Mouse (Mus musculus) lung, embryonic 14.5 days (tissue): Measurements from ENCODE around the gene Nedd9. TPM values are rescaled to one million over a fixed set of nuclear protein-coding genes. Genes with fewer than 3 reads are reported as not detected.

Experiments used
- ATAC-seq: fragments of 200-750 bp; cut with Nextera tagmentation; 2 replicates; pipeline ENCODE4 v1.8.0; 2017; ENCODE audit warnings: mild to moderate bottlenecking, moderate TSS enrichment, moderate library complexity; ENCODE audit not compliant: insufficient read depth
- DNase-seq: peaks from one replicate; pipeline ENCODE4 v3.0.0-alpha.2; 2015
- H3K27ac ChIP-seq: fragments of 300-500 bp; sonication (generic); 2 replicates; pipeline ENCODE4 v1.5.1; 2014; ENCODE audit warnings: low read depth, mild to moderate bottlenecking, moderate library complexity
- H3K27me3 ChIP-seq: fragments of 300-500 bp; sonication (generic); 2 replicates; pipeline ENCODE4 v1.6.1; 2014; ENCODE audit warnings: low read length, control low read depth; ENCODE audit not compliant: insufficient read depth
- H3K36me3 ChIP-seq: fragments of 300-500 bp; sonication (generic); 2 replicates; pipeline ENCODE4 v1.6.1; 2014; ENCODE audit warnings: control low read depth; ENCODE audit not compliant: insufficient read depth
- H3K4me1 ChIP-seq: fragments of 300-500 bp; sonication (generic); 2 replicates; pipeline ENCODE4 v1.6.1; 2014; ENCODE audit warnings: antibody characterized with exemption, control low read depth; ENCODE audit not compliant: insufficient read depth
- H3K4me2 ChIP-seq: fragments of 300-500 bp; sonication (generic); 2 replicates; pipeline ENCODE4 v1.6.1; 2014; ENCODE audit warnings: mild to moderate bottlenecking
- H3K4me3 ChIP-seq: fragments of 300-500 bp; sonication (generic); 2 replicates; pipeline ENCODE4 v1.5.1; 2014; ENCODE audit warnings: low read depth, low read length
- H3K9ac ChIP-seq: fragments of 300-500 bp; sonication (generic); 2 replicates; pipeline ENCODE4 v1.6.1; 2014
- H3K9me3 ChIP-seq: fragments of 300-500 bp; sonication (generic); 2 replicates; pipeline ENCODE4 v1.6.1; 2016; ENCODE audit warnings: low read depth, low read length, control low read depth
- CTCF ChIP-seq: IDR thresholded peaks from 2 replicates; pipeline ENCODE4 v1.5.1; 2016; ENCODE audit warnings: antibody characterized with exemption, low read depth
- WGBS: fragments of 180-500 bp; shearing (Covaris S2); extraction: QIAGEN DNeasy Blood & Tissue Kit; methylation state at CpG from one replicate; pipeline ENCODE4 v1.1.7; 2014; 5-methylcytosine and 5-hydroxymethylcytosine counted together
- polyA plus RNA-seq: library from polyadenylated mRNA; unstranded; fragments of >200 nt; fragmentation: Nextera tagmentation; extraction: Ambion mirVana; gene quantifications from 2 replicates; pipeline ENCODE4 v1.2.1, GENCODE M21; 2014

Nedd9 gene
- polyA plus RNA-seq, 1 experiment from 2014 or later = 89.4 TPM

GRCm38 (mm10) chr13:41517193-41517592 is 30.0 kb upstream of the Nedd9 start:
- H3K9ac ChIP-seq = no peak overlapping the region
- H3K4me2 ChIP-seq = no peak overlapping the region
- WGBS = 87% methylated on average over 4 of the region's 4 CpGs
- ATAC-seq (no peak), DNase-seq (no peak)
- no peaks in the 10 kb centered on the region for H3K4me1 ChIP-seq
- no peak for TF ChIP-seq CTCF
- no peaks in the 10 kb centered on the region for H3K9me3 ChIP-seq
- no peaks in the 10 kb centered on the region for H3K36me3 ChIP-seq
- H3K27ac ChIP-seq = no peak overlapping the region
- no peak overlapping the region for H3K4me3 ChIP-seq
- H3K27me3 ChIP-seq = no peaks in the 10 kb centered on the region

DNA sequence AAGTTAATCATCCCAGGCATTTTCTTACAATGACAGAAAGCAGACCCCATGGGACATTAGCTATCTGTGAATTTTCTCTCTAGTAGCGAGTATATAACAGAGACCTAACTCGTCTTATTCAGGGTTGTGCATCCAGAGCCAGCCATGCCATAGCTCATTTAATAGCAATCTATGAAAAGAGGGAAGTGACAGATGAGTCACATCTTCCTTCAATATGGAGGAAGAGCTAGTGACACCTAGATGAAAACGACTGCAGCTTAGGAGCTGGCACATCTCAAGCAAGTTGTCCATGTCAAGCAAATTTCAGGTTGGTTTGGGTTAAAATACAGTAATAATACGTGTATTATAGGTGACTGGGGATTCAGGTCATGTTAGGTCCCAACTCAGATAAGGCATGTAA is 28.6 kb upstream of the Nedd9 start:
- H3K4me3 ChIP-seq = no peak overlapping the region
- TF ChIP-seq CTCF = no peak
- no peak overlapping the region for H3K4me2 ChIP-seq
- no peak overlapping the region for H3K27ac ChIP-seq
- no peak for ATAC-seq
- no peaks in the 10 kb centered on the region for H3K36me3 ChIP-seq
- no peak overlapping the region for H3K9ac ChIP-seq
- H3K27me3 ChIP-seq = no peaks in the 10 kb centered on the region
- H3K9me3 ChIP-seq = no peaks in the 10 kb centered on the region
- H3K4me1 ChIP-seq = 0 out of 2 replicates have a peak, but pooled peaks cover 6% of the 10 kb centered on the region
- WGBS = 79% methylated on average over 4 of the region's 4 CpGs
- no peak for DNase-seq

- no peak for DNase-seq
- Histone ChIP-seq H3K4me1 (0 out of 2 replicates have a peak, but pooled peaks cover 7% of the 10 kb centered on the region), H3K36me3 (no peaks in the 10 kb centered on the region), H3K27me3 (no peaks in the 10 kb centered on the region), H3K9ac (no peak overlapping the region), H3K4me3 (no peak overlapping the region), H3K27ac (no peak overlapping the region), H3K9me3 (no peaks in the 10 kb centered on the region), H3K4me2 (no peak overlapping the region)
- TF ChIP-seq CTCF = no peak
- 61% methylated on average over 8 of the region's 8 CpGs for WGBS
- ATAC-seq = no peak
These were observed 27.8 kb upstream of the Nedd9 start for GRCm38 (mm10) chr13:41514918-41515317.

GRCm38 (mm10) chr13:41513456-41513855 is 26.3 kb upstream of the Nedd9 start:
- ATAC-seq = no peak
- Histone ChIP-seq H3K4me2 (no peak overlapping the region), H3K27ac (no peak overlapping the region), H3K9ac (no peak overlapping the region), H3K27me3 (no peaks in the 10 kb centered on the region), H3K9me3 (no peaks in the 10 kb centered on the region), H3K4me3 (no peak overlapping the region), H3K4me1 (0 out of 2 replicates have a peak, but pooled peaks cover 7% of the 10 kb centered on the region), H3K36me3 (no peaks in the 10 kb centered on the region)
- 65% methylated on average over 3 of the region's 3 CpGs for WGBS
- no peak for TF ChIP-seq CTCF
- peak; percentile 36 for DNase-seq

DNA sequence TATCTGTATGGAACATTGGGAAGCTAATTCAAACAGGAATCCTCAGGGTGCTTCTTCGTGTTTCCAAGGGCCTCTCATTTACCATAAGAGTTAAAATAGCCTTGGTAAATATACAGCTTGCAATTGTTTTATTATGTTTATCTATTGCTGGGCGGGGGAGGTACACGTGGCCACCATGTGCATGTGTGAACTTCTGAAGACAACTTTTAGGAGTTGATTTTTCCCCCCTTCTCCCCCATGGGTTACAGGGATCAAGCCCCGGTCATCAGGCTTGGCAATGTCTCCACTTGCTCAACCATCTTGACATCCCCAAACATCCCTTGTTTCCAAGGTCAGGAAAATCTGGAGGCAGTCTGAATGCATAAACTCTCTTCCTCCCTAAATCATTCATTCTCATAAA is 25.1 kb upstream of the Nedd9 start:
- 0 out of 2 replicates have a peak, but pooled peaks cover 7% of the 10 kb centered on the region for H3K4me1 ChIP-seq
- H3K4me3 ChIP-seq = no peak overlapping the region
- ATAC-seq (no peak), DNase-seq (no peak)
- no peak overlapping the region for H3K9ac ChIP-seq
- no peak overlapping the region for H3K4me2 ChIP-seq
- no peak for TF ChIP-seq CTCF
- H3K27me3 ChIP-seq = no peaks in the 10 kb centered on the region
- no peaks in the 10 kb centered on the region for H3K36me3 ChIP-seq
- H3K27ac ChIP-seq = no peak overlapping the region
- 68% methylated on average over 4 of the region's 4 CpGs for WGBS
- H3K9me3 ChIP-seq = no peaks in the 10 kb centered on the region

DNA sequence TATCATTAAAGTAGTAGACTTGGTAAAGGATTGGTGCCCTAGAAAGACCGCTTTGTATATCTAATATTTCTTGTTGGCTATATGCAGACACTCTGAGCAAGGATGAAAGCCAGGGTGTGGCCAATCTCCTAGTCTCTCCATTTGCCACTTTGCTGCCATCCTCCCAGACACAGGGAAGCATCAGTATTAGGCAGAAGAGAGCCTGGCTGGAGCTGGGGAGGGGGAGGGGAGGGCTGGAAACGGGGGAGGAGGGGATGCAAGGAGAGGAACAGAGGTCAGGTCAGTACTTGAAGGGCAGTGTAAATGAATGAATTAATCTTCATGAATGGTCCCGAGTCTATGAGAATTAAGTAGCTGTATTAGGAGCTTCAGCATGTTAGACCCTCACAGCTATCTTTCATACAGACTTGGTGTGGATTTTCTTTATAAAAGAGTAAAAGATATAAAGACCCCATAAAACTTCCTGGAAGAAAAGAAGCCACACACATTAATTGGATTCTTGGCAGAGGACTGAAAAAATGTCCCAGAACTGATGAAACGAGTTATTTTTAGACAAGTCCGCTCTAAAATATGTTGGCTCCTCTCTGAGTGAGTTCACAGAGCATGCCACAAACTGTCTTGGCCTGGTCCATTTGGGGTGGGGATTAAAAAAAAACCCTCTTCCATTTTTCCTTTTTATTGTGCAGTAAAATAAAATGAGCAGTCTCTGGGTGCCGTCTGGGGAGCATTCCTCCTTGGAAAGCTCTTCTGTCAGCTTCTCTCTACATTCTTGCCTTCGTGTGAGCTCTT is 23.7 kb upstream of the Nedd9 start:
- no peaks in the 10 kb centered on the region for H3K36me3 ChIP-seq
- 0 out of 2 replicates have a peak, but pooled peaks cover 7% of the 10 kb centered on the region for H3K4me1 ChIP-seq
- WGBS = 28% methylated on average over 7 of the region's 7 CpGs
- DNase-seq = peak; percentile 81
- no peak for TF ChIP-seq CTCF
- H3K4me3 ChIP-seq = no peak overlapping the region
- H3K9ac ChIP-seq = no peak overlapping the region
- ATAC-seq = peak; percentile 44
- no peaks in the 10 kb centered on the region for H3K9me3 ChIP-seq
- H3K27me3 ChIP-seq = no peaks in the 10 kb centered on the region
- H3K4me2 ChIP-seq = no peak overlapping the region
- H3K27ac ChIP-seq = peak overlapping the region; percentile 63

- Histone ChIP-seq H3K4me1 (0 out of 2 replicates have a peak, but pooled peaks cover under 1% of the 10 kb centered on the region), H3K9me3 (no peaks in the 10 kb centered on the region), H3K27me3 (no peaks in the 10 kb centered on the region), H3K4me2 (no peak overlapping the region), H3K4me3 (no peak overlapping the region), H3K9ac (no peak overlapping the region), H3K27ac (no peak overlapping the region), H3K36me3 (no peaks in the 10 kb centered on the region)
- no peak for DNase-seq
- no peak for TF ChIP-seq CTCF
- whole genome bisulfite sequencing = 75% methylated on average over 2 of the region's 2 CpGs
- no peak for ATAC-seq
These were observed 18.4 kb upstream of the Nedd9 start for GRCm38 (mm10) chr13:41505594-41505993.
